In genomic region chr1:155059505-155059904, GRCm38 (mm10) we compare ENCODE assay signal across 8 mouse cellular contexts. TPM values are rescaled to one million over a fixed set of nuclear protein-coding genes. Genes with fewer than 3 reads are reported as not detected.
DNase-seq lines count a peak whose midpoint lies in the region; ATAC-seq lines count a peak whose summit lies in the region.

No protein-coding gene starts in this region.

- H3K9ac ChIP-seq in forebrain, embryonic 15.5 days (replicated peaks), result no peak overlapping the region
- 0 out of 2 replicates have a peak overlapping the region, but pooled peaks have one; percentile 31 for H3K9ac ChIP-seq in hindbrain, embryonic 11.5 days (ENCODE audit: low read depth, low read length)
- no peak overlapping the region for H3K9ac ChIP-seq in liver, embryonic 16.5 days (ENCODE audit: low read depth, low read length)

- no peak overlapping the region for H3K4me2 ChIP-seq in forebrain, embryonic 15.5 days (replicated peaks)
- H3K4me2 ChIP-seq in hindbrain, embryonic 11.5 days (replicated peaks; ENCODE audit: low read depth, low read length), result no peak overlapping the region
- 0 out of 2 replicates have a peak overlapping the region, but pooled peaks have one; percentile 30 for H3K4me2 ChIP-seq in liver, embryonic 16.5 days (ENCODE audit: low read depth, low read length)

- no peaks in the 10 kb centered on the region for H3K27me3 ChIP-seq in forebrain, embryonic 15.5 days
- no peaks in the 10 kb centered on the region for H3K27me3 ChIP-seq in hindbrain, embryonic 11.5 days (ENCODE audit: control insufficient read depth, insufficient read depth, low read length)
- H3K27me3 ChIP-seq in liver, embryonic 16.5 days (ENCODE audit: control insufficient read depth, insufficient read depth, low read depth, low read length), result no peaks in the 10 kb centered on the region

- 0 out of 2 replicates have a peak overlapping the region, but pooled peaks have one; percentile 1 for H3K27ac ChIP-seq in forebrain, embryonic 15.5 days (replicated peaks)
- no peak overlapping the region for H3K27ac ChIP-seq in hindbrain, embryonic 11.5 days (ENCODE audit: low read depth, low read length)
- no peak overlapping the region for H3K27ac ChIP-seq in liver, embryonic 16.5 days (ENCODE audit: low read length)

- no peaks in the 10 kb centered on the region for H3K9me3 ChIP-seq in forebrain, embryonic 15.5 days
- H3K9me3 ChIP-seq in hindbrain, embryonic 11.5 days (ENCODE audit: control insufficient read depth, low read length), result no peaks in the 10 kb centered on the region
- H3K9me3 ChIP-seq in liver, embryonic 16.5 days (replicated peaks; ENCODE audit: control insufficient read depth, low read length), result no peaks in the 10 kb centered on the region

- no peak overlapping the region for H3K4me3 ChIP-seq in forebrain, embryonic 15.5 days
- H3K4me3 ChIP-seq in hindbrain, embryonic 11.5 days (ENCODE audit: low read depth, low read length), result no peak overlapping the region
- H3K4me3 ChIP-seq in liver, embryonic 16.5 days (ENCODE audit: low read depth, low read length), result 0 out of 2 replicates have a peak overlapping the region, but pooled peaks have one; percentile 14

- H3K4me1 ChIP-seq in forebrain, embryonic 15.5 days, result peaks cover 31% of the 10 kb centered on the region
- no peaks in the 10 kb centered on the region for H3K4me1 ChIP-seq in hindbrain, embryonic 11.5 days (replicated peaks; ENCODE audit: control insufficient read depth, insufficient read depth, low read length)
- H3K4me1 ChIP-seq in liver, embryonic 16.5 days (ENCODE audit: control insufficient read depth, low read depth, low read length), result peaks cover 20% of the 10 kb centered on the region

- H3K36me3 ChIP-seq in forebrain, embryonic 15.5 days, result no peaks in the 10 kb centered on the region
- H3K36me3 ChIP-seq in hindbrain, embryonic 11.5 days (ENCODE audit: control insufficient read depth, insufficient read depth, low read length), result no peaks in the 10 kb centered on the region
- H3K36me3 ChIP-seq in liver, embryonic 16.5 days (ENCODE audit: control insufficient read depth, insufficient read depth), result no peaks in the 10 kb centered on the region

- no peak for ATAC-seq in forebrain, embryonic 15.5 days (replicated peaks)
- ATAC-seq in hindbrain, embryonic 11.5 days (ENCODE audit: low FRiP score), result no peak
- ATAC-seq in liver, embryonic 16.5 days (ENCODE audit: low read depth), result peak; percentile 33; the same call in 1 of the 2 replicates

- WGBS in forebrain, embryonic 15.5 days, result 40% methylated on average over 14 of the region's 14 CpGs
- 43% methylated on average over 14 of the region's 14 CpGs for WGBS in hindbrain, embryonic 11.5 days
- WGBS in liver, embryonic 16.5 days (ENCODE audit: insufficient replicate concordance), result 6% methylated on average over 14 of the region's 14 CpGs

- peak; percentile 66 to 75 for DNase-seq in adrenal gland, adult (ENCODE audit: inconsistent age in 2 of 2, low spot score in 1 of 2)
- no peak for DNase-seq in adrenal gland, adult 8-10 months
- peak; percentile 91 to 94 for DNase-seq in B cell, adult 2 months
- peak; percentile 12 for DNase-seq in hindbrain, embryonic 11.5 days (ENCODE audit: low spot score)
- peak; percentile 68 for DNase-seq in spleen, adult 12 weeks (ENCODE audit: low spot score)
- DNase-seq in urinary bladder, postnatal 10 days (ENCODE audit: low spot score), result no peak

RNA-seq across cellular contexts. Expression of gene Ier5, which starts 39.9 kb away (rescaled TPM):
- 10 to 100 TPM in 3 of 4 experiments, 1 to 10 TPM in 1; 7.8 to 11.9 (median 11.2) TPM for total RNA-seq in adrenal gland, adult 8-10 months (2022)
- polyA plus RNA-seq in forebrain, embryonic 15.5 days (2015; fragmentation: Nextera tagmentation; extraction: Ambion mirVana), result 19.8 and 21.5 TPM in 2 replicates
- 12.7 and 17.1 TPM in 2 replicates for polyA plus RNA-seq in hindbrain, embryonic 11.5 days (2014; fragmentation: Nextera tagmentation; extraction: Ambion mirVana)
- 1.3 and 1.6 TPM in 2 replicates for polyA plus RNA-seq in liver, embryonic 16.5 days (2015; fragmentation: Nextera tagmentation; extraction: Ambion mirVana)

Comparison
In these comparisons a context has a peak if more than half of its experiments do, and no peak if none do; other contexts are left out.
1. DNase-seq: peak in adrenal gland, adult (2 of 2), B cell, adult 2 months (2 of 2), hindbrain, embryonic 11.5 days (single experiment) and spleen, adult 12 weeks (single experiment); none in adrenal gland, adult 8-10 months (single experiment) and urinary bladder, postnatal 10 days (single experiment).